Comparison of ENCODE assay signal across 1 mouse cellular context in the genomic region with DNA sequence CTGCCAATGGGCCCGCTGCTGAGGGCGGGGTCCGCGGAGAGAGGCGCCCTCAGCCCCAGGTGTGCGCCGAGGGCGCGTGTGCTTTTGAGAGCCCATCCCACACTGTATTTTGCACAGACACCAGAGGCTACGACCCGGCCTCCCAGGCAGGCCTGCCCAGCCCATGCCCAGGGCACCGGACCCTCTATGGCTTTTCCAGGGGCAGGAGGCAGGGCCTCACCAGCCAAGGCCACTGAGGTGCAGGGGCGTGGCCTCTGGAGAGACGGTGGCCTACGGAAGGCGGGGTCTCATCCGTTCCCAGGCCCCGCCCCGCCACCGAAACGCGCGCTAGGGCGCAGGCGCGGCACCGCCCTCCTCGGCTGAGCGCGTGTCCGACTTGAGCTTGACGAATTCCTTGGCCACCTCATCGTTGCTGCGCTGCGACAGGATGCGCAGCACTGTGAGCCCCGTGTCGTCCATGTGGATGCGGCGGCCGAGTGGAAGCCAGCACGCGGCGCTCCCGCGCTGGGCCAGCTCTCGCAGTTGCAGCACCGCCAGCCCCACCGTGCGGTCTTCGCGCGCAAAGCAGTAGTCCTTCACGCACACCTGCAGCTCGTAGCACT.
TF ChIP-seq lines count a peak whose summit lies in the region.

No protein-coding gene starts in this region.

TF ChIP-seq in MEL, 35 proteins besides CTCF, POLR2A, EP300 and RAD21 (continued from another document):
- TF ChIP-seq KAT2A (conservative IDR thresholded peaks at IDR 0.05; ENCODE audit: low read depth, low read length): no peak
- TF ChIP-seq MYB (IDR thresholded peaks at IDR 0.05; ENCODE audit: low read depth, low read length): no peak
- peak; percentile 85 for TF ChIP-seq NRF1 (IDR thresholded peaks at IDR 0.05; ENCODE audit: insufficient read depth, low read depth, low read length, poor library complexity, severe bottlenecking)
- peak; percentile 76 for TF ChIP-seq MXI1 (IDR thresholded peaks at IDR 0.05; ENCODE audit: low read depth, low read length)
- no peak for TF ChIP-seq TCF12 (IDR thresholded peaks at IDR 0.05; ENCODE audit: low read depth, low read length)
- TF ChIP-seq SIN3A (IDR thresholded peaks at IDR 0.05; ENCODE audit: low read length): 0 out of 2 replicates have a peak, but pooled peaks have one; percentile 0
- peak; percentile 86 for TF ChIP-seq NELFE (IDR thresholded peaks at IDR 0.05; ENCODE audit: low read depth, low read length)
- no peak for TF ChIP-seq RCOR1 (IDR thresholded peaks at IDR 0.05; ENCODE audit: low read depth, low read length)
- TF ChIP-seq MEF2A (IDR thresholded peaks at IDR 0.05; ENCODE audit: extremely low read depth, insufficient replicate concordance, low read depth, low read length, poor library complexity, severe bottlenecking): no peak
- TF ChIP-seq ZC3H11A (IDR thresholded peaks at IDR 0.05; ENCODE audit: low read depth, low read length): no peak
- no peak for TF ChIP-seq E2F4 (IDR thresholded peaks at IDR 0.05; ENCODE audit: borderline replicate concordance, low read depth, low read length)
- no peak for TF ChIP-seq ETS1 (IDR thresholded peaks at IDR 0.05; ENCODE audit: low read depth, low read length)
